Mouse (Mus musculus) CH12.LX (cell line): ENCODE measurements around the gene St8sia2. TPM values are rescaled to one million over a fixed set of nuclear protein-coding genes. Genes with fewer than 3 reads are reported as not detected.

Experiments
- DNase-seq: peaks from one replicate; pipeline ENCODE4 v3.0.0-alpha.2; 2013; ENCODE audit errors: extremely low read depth
- H3K27ac ChIP-seq: 2 replicates; pipeline ENCODE4 v1.5.1; 2012; ENCODE audit warnings: low read depth, mild to moderate bottlenecking, control low read depth, moderate library complexity; ENCODE audit not compliant: insufficient read depth
- H3K27me3 ChIP-seq: replicated peaks from 2 replicates; pipeline ENCODE3; 2012; ENCODE audit warnings: inconsistent platforms
- H3K36me3 ChIP-seq, 2 experiments: replicated peaks in 1 of 2; 2 replicates each; pipeline versions ENCODE3 to v1.6.1; 2012; ENCODE audit warnings: inconsistent platforms in 1 of 2, low read length in 1 of 2, mild to moderate bottlenecking in 1 of 2, mixed read lengths in 1 of 2, moderate library complexity in 1 of 2; ENCODE audit not compliant: control insufficient read depth in 1 of 2, insufficient read depth in 1 of 2
- H3K4me1 ChIP-seq, 2 experiments: 2 replicates each; pipeline ENCODE4 v1.6.1; 2012; ENCODE audit warnings: inconsistent platforms in 1 of 2, moderate library complexity in 1 of 2; ENCODE audit not compliant: insufficient read depth in 2 of 2, control insufficient read depth in 1 of 2
- H3K4me2 ChIP-seq: 2 replicates; pipeline ENCODE4 v1.6.1; 2012; ENCODE audit warnings: low read depth, mild to moderate bottlenecking, control low read depth; ENCODE audit not compliant: poor library complexity, insufficient read depth, severe bottlenecking
- H3K4me3 ChIP-seq, 3 experiments: fragments of 150-350 bp in 1 of 3; sonication (generic) in 1 of 3; replicated peaks in 1 of 3; 2 replicates each; pipeline versions ENCODE3 to v1.5.1; 2011 to 2012; ENCODE audit warnings: low read depth in 2 of 3, low read length in 2 of 3, mild to moderate bottlenecking in 2 of 3, moderate library complexity in 2 of 3, control low read depth in 1 of 3, improper control_type of control experiment in 1 of 3, inconsistent platforms in 1 of 3, mixed read lengths in 1 of 3; ENCODE audit not compliant: poor library complexity in 1 of 3
- H3K79me2 ChIP-seq: replicated peaks from 2 replicates; pipeline ENCODE4 v1.6.1; 2012; ENCODE audit warnings: mild to moderate bottlenecking, moderate library complexity; ENCODE audit not compliant: control insufficient read depth, poor library complexity, insufficient read depth, severe bottlenecking; ENCODE audit errors: extremely low read depth
- H3K9ac ChIP-seq: 2 replicates; pipeline ENCODE4 v1.6.1; 2012; ENCODE audit warnings: low read depth, mild to moderate bottlenecking, control low read depth, moderate library complexity; ENCODE audit not compliant: insufficient read depth
- H3K9me3 ChIP-seq: replicated peaks from 2 replicates; pipeline ENCODE3; 2012; ENCODE audit warnings: low read length, inconsistent platforms, mixed read lengths
- CHD1 ChIP-seq: IDR thresholded peaks from 2 replicates; pipeline ENCODE4 v1.6.1; 2012; ENCODE audit warnings: low read depth, low read length, improper control_type of control experiment, inconsistent platforms
- CTCF ChIP-seq, 2 experiments: IDR thresholded peaks in 1 of 2; conservative IDR thresholded peaks in 1 of 2; 2 replicates each; pipeline ENCODE4 v1.5.1; 2011 to 2012; ENCODE audit warnings: low read depth in 2 of 2, low read length in 2 of 2, improper control_type of control experiment in 1 of 2, inconsistent platforms in 1 of 2, mild to moderate bottlenecking in 1 of 2, moderate library complexity in 1 of 2
- E2F4 ChIP-seq: IDR thresholded peaks from 2 replicates; pipeline ENCODE4 v1.6.1; 2011; ENCODE audit warnings: low read depth, low read length, improper control_type of control experiment; ENCODE audit not compliant: insufficient replicate concordance
- ELF1 ChIP-seq: IDR thresholded peaks from 2 replicates; pipeline ENCODE4 v1.6.1; 2014; ENCODE audit warnings: low read depth, mild to moderate bottlenecking, inconsistent platforms, low read length, improper control_type of control experiment
- EP300 ChIP-seq: IDR thresholded peaks from 2 replicates; pipeline ENCODE4 v1.6.1; 2011; ENCODE audit warnings: low read length, improper control_type of control experiment
- GABPA ChIP-seq: IDR thresholded peaks from 2 replicates; pipeline ENCODE4 v1.6.1; 2012; ENCODE audit warnings: low read depth, low read length, improper control_type of control experiment, inconsistent platforms; ENCODE audit not compliant: insufficient replicate concordance
- JUN ChIP-seq: IDR thresholded peaks from 2 replicates; pipeline ENCODE4 v1.6.1; 2011; ENCODE audit warnings: low read depth, mild to moderate bottlenecking, low read length, improper control_type of control experiment, moderate library complexity; ENCODE audit not compliant: insufficient read depth
- MAX ChIP-seq: IDR thresholded peaks from 2 replicates; pipeline ENCODE4 v1.6.1; 2011; ENCODE audit warnings: low read length, improper control_type of control experiment
- MXI1 ChIP-seq: IDR thresholded peaks from 2 replicates; pipeline ENCODE4 v1.6.1; 2011; ENCODE audit warnings: mild to moderate bottlenecking, low read depth, low read length, improper control_type of control experiment
- NRF1 ChIP-seq: IDR thresholded peaks from 2 replicates; pipeline ENCODE4 v1.6.1; 2014; ENCODE audit warnings: low read depth, mild to moderate bottlenecking, inconsistent platforms, low read length, improper control_type of control experiment, moderate library complexity
- POLR2AphosphoS2 ChIP-seq: IDR thresholded peaks from 2 replicates; pipeline ENCODE4 v1.6.1; 2011; ENCODE audit warnings: low read depth, low read length, improper control_type of control experiment
- RAD21 ChIP-seq: IDR thresholded peaks from 2 replicates; pipeline ENCODE4 v1.6.1; 2011; ENCODE audit warnings: low read depth, mild to moderate bottlenecking, low read length, improper control_type of control experiment, moderate library complexity
- RCOR1 ChIP-seq: conservative IDR thresholded peaks from 2 replicates; pipeline ENCODE4 v1.6.1; 2012; ENCODE audit warnings: low read depth, mild to moderate bottlenecking, inconsistent platforms, low read length, improper control_type of control experiment
- SMC3 ChIP-seq: IDR thresholded peaks from 2 replicates; pipeline ENCODE4 v1.6.1; 2011; ENCODE audit warnings: low read depth, low read length, improper control_type of control experiment
- TBP ChIP-seq: conservative IDR thresholded peaks from 2 replicates; pipeline ENCODE4 v1.6.1; 2011; ENCODE audit warnings: low read depth, low read length, improper control_type of control experiment
- ZC3H11A ChIP-seq: IDR thresholded peaks from 2 replicates; pipeline ENCODE4 v1.6.1; 2012; ENCODE audit warnings: low read depth, mild to moderate bottlenecking, inconsistent platforms, low read length, improper control_type of control experiment
- dilution Hi-C: fragments of 300-500 bp; cut with MboI; formaldehyde crosslinking; loops from 2 replicates; pipeline ENCODE4 v1.14.3; 2020; ENCODE audit warnings: low sequenced_read_pairs; ENCODE audit not compliant: extremely low pct_unique_long_range_greater_than_20kb, extremely low pct_ligation_motif_present
- in situ Hi-C: fragments of 300-500 bp; cut with MboI; formaldehyde crosslinking; loops from 3 replicates; pipeline ENCODE4 v1.14.3; 2019; ENCODE audit warnings: low sequenced_read_pairs, low pct_ligation_motif_present, low pct_unique_long_range_greater_than_20kb, mixed read lengths
- polyA plus RNA-seq: library from polyadenylated mRNA; unstranded; fragments of >175 nt; gene quantifications from 2 replicates; pipeline ENCODE4 v1.2.1, GENCODE M21; 2012; ENCODE audit warnings: low read depth; ENCODE audit not compliant: insufficient read length
- total RNA-seq, 2 experiments: library from RNA; depleted of rRNA; stranded (reverse); fragments of 300-350 nt in 1 of 2; fragments of >200 nt in 1 of 2; gene quantifications; 2 replicates each; pipeline ENCODE4 v1.2.3; 2012 to 2014

Gene St8sia2
- total and polyA plus RNA-seq, 3 experiments: not detected

DNA sequence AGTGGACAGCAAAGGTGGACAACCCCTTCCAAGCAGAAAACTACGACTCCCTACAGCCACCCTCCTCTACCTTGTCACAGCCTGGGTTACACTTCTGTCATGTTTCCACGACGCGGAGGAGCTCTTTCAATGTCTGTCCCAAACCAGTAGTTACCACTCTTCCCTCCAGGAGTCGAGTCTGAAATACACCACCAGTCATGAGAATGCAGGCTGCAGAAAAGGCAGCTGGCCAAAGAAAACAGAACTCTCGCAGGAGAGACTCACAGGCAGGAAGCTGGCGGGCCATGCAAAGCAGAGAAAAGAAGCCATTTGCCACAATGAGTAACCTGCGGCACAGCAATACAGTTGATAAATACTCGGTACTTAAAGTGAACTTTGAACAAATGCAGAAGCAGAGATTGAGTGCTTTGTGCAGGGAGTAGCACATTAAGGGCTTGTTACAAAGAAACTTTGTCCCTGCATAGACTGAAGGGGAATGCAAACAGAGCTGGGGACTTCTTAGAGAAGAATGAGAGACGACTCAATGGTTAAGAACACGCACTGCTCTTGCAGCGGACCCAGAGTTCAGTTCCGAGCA is 30.2 kb upstream of the St8sia2 start:
- TF ChIP-seq ZC3H11A: no peak
- no peak for TF ChIP-seq CHD1
- no peak for TF ChIP-seq RCOR1
- no peak for TF ChIP-seq E2F4
- TF ChIP-seq NRF1: no peak
- TF ChIP-seq, all 38 proteins: peak for 0
- no peaks in the 10 kb centered on the region for H3K36me3 ChIP-seq
- in situ Hi-C loops: no loop called here

GRCm38 (mm10) chr7:74025007-74025406 is 11.5 kb upstream of the St8sia2 start:
- no peaks in the 10 kb centered on the region for H3K79me2 ChIP-seq
- peak; percentile 61 to 83 for TF ChIP-seq CTCF (conservative IDR thresholded peaks at IDR 0.05 in 1 of 2, IDR thresholded peaks at IDR 0.05 in 1 of 2; ENCODE audit: low read depth in 2 of 2, low read length in 2 of 2)
- TF ChIP-seq MAX: no peak
- peak; percentile 45 for TF ChIP-seq RAD21
- peak; percentile 88 for TF ChIP-seq SMC3
- in situ Hi-C loops (loop anchor here (10.0 kb wide), 1 partner anchor 330 kb away; no protein-coding TSS in a partner anchor), dilution Hi-C loops (no loop called here)
- H3K27ac ChIP-seq: no peak overlapping the region
- DNase-seq: peak; percentile 45
- H3K4me1 ChIP-seq: no peaks in the 10 kb centered on the region
- H3K9ac ChIP-seq: no peak overlapping the region
- H3K4me2 ChIP-seq: no peak overlapping the region
- no peak overlapping the region for H3K4me3 ChIP-seq
- peaks cover 55% of the 10 kb centered on the region for H3K27me3 ChIP-seq
- no peaks in the 10 kb centered on the region for H3K9me3 ChIP-seq
- H3K36me3 ChIP-seq: no peaks in the 10 kb centered on the region

More for the DNA sequence above, 30.2 kb upstream of the St8sia2 start:
- dilution Hi-C loops: no loop called here
- Histone ChIP-seq H3K4me2 (no peak overlapping the region), H3K27me3 (peaks cover 74% of the 10 kb centered on the region), H3K9me3 (no peaks in the 10 kb centered on the region), H3K9ac (no peak overlapping the region), H3K4me3 (no peak overlapping the region), H3K79me2 (no peaks in the 10 kb centered on the region), H3K4me1 (no peaks in the 10 kb centered on the region), H3K27ac (no peak overlapping the region)
- DNase-seq: no peak

DNA sequence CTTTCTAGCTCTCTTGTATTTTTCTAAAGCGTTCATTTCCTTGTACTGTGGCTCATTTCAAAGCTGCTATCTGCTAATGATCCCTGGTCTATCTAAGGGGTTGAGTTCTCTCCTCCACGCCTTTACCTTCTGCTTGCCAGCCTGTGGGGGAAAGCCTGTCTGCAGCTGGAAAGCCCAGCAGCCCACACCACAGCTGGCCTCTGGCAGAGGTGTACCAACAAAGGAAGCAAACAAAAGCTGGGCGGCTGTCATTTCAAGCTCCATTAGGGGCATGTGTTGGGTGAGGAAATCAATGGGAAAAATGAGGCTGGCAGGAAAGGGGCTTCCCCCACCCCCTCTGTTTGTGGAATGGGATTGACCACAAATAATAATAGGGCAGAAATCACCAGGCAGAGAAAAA is 10.7 kb upstream of the St8sia2 start:
- Histone ChIP-seq H3K27ac (no peak overlapping the region), H3K9me3 (no peaks in the 10 kb centered on the region), H3K4me1 (no peaks in the 10 kb centered on the region), H3K9ac (no peak overlapping the region), H3K79me2 (no peaks in the 10 kb centered on the region), H3K4me3 (no peak overlapping the region), H3K4me2 (no peak overlapping the region), H3K27me3 (peaks cover 62% of the 10 kb centered on the region), H3K36me3 (no peaks in the 10 kb centered on the region)
- no peak for DNase-seq
- in situ Hi-C loops (loop anchor here (10.0 to 25.0 kb wide), 2 partner anchors 331 to 362 kb away; no protein-coding TSS in a partner anchor), dilution Hi-C loops (no loop called here)
- no peak for TF ChIP-seq MXI1
- no peak for TF ChIP-seq TBP
- TF ChIP-seq ELF1: no peak
- TF ChIP-seq EP300: no peak
- no peak for TF ChIP-seq E2F4
- no peak for TF ChIP-seq GABPA
- no peak for TF ChIP-seq JUN
- TF ChIP-seq POLR2AphosphoS2: no peak
